In genomic region chr2:19657158-19657874, GRCm38 (mm10) we compare ENCODE assay signal across 8 mouse cellular contexts. TPM values are rescaled to one million over a fixed set of nuclear protein-coding genes. Genes with fewer than 3 reads are reported as not detected.
DNase-seq lines count a peak whose midpoint lies in the region; ATAC-seq lines count a peak whose summit lies in the region.

Gene Otud1 (plus strand): TSS chr2:19657752.

- ATAC-seq in intestine, embryonic 15.5 days = peak; percentile 98
- peak; percentile 89 for ATAC-seq in megakaryocyte-erythroid progenitor cell, adult 5-6 weeks (replicated peaks; ENCODE audit: low FRiP score, low TSS enrichment, poor library complexity, severe bottlenecking)

- intact Hi-C loops in left cerebral cortex, postnatal 14 days (cut with DNase I) = loop anchor here (5.0 to 10.0 kb wide), 3 partner anchors 105 to 243 kb away; partner anchors contain the start of genes 4921504E06Rik and Ptf1a

- WGBS in embryonic facial prominence, embryonic 10.5 days = under 1% methylated on average over 62 of the region's 62 CpGs
- 1% methylated on average over 59 of the region's 62 CpGs for WGBS in intestine, embryonic 15.5 days

- no peaks in the 10 kb centered on the region for H3K36me3 ChIP-seq in embryonic facial prominence, embryonic 10.5 days (replicated peaks)
- H3K36me3 ChIP-seq in intestine, embryonic 15.5 days = no peaks in the 10 kb centered on the region

- H3K27ac ChIP-seq in embryonic facial prominence, embryonic 10.5 days (replicated peaks) = peak within 1 kb of the TSS; percentile 87
- peak within 1 kb of the TSS; percentile 91 for H3K27ac ChIP-seq in intestine, embryonic 15.5 days

- H3K4me2 ChIP-seq in intestine, embryonic 15.5 days (replicated peaks) = peak within 1 kb of the TSS; percentile 88

- H3K9me3 ChIP-seq in embryonic facial prominence, embryonic 10.5 days = no peaks in the 10 kb centered on the region
- H3K9me3 ChIP-seq in intestine, embryonic 15.5 days = no peaks in the 10 kb centered on the region

- DNase-seq in adrenal gland, postnatal 14 days = peak; percentile 98
- peak; percentile 98 for DNase-seq in embryonic facial prominence, embryonic 10.5 days (ENCODE audit: low spot score)
- peak; percentile 91 to 95 for DNase-seq in gastrocnemius, postnatal 4 days (ENCODE audit: low spot score in 2 of 2)
- DNase-seq in left cerebral cortex, postnatal 14 days (ENCODE audit: low spot score in 2 of 2) = peak; percentile 97
- peak; percentile 97 for DNase-seq in right cerebral cortex, postnatal 14 days
- peak; percentile 95 for DNase-seq in urinary bladder, postnatal 25 days (ENCODE audit: low spot score)

- peaks cover 54% of the 10 kb centered on the region for H3K27me3 ChIP-seq in embryonic facial prominence, embryonic 10.5 days (replicated peaks; ENCODE audit: low read depth, poor library complexity, severe bottlenecking)
- H3K27me3 ChIP-seq in intestine, embryonic 15.5 days (replicated peaks) = no peaks in the 10 kb centered on the region

- peak within 1 kb of the TSS; percentile 69 for H3K9ac ChIP-seq in intestine, embryonic 15.5 days

- H3K4me3 ChIP-seq in embryonic facial prominence, embryonic 10.5 days = peak within 1 kb of the TSS; percentile 78
- peak within 1 kb of the TSS; percentile 77 for H3K4me3 ChIP-seq in intestine, embryonic 15.5 days (replicated peaks)

- H3K4me1 ChIP-seq in embryonic facial prominence, embryonic 10.5 days = peaks cover 11% of the 10 kb centered on the region; the same call in 1 of the 2 replicates
- peaks cover 9% of the 10 kb centered on the region; the same call in 1 of the 2 replicates for H3K4me1 ChIP-seq in intestine, embryonic 15.5 days (replicated peaks)

RNA-seq across cellular contexts. Expression of gene Otud1, which starts in this region (rescaled TPM):
- 7.8 and 10.7 TPM in 2 replicates for total RNA-seq in adrenal gland, postnatal 14 days (2021)
- polyA plus RNA-seq in embryonic facial prominence, embryonic 10.5 days (2016; fragmentation: Nextera tagmentation; extraction: Ambion mirVana) = 0.26 and 0.61 TPM in 2 replicates
- 10 to 100 TPM; 22.1 to 34.4 TPM for total RNA-seq in gastrocnemius, postnatal 4 days (2021)
- 1.1 and 1.3 TPM in 2 replicates for polyA plus RNA-seq in intestine, embryonic 15.5 days (2015; fragmentation: Nextera tagmentation; extraction: Ambion mirVana)
- total RNA-seq in left cerebral cortex, postnatal 14 days (2021) = 10 to 100 TPM; 19.5 to 21.9 TPM
- 2.5 and 2.7 TPM in 2 replicates for total RNA-seq in megakaryocyte-erythroid progenitor cell, adult 5-6 weeks (2014; fragmentation: Nextera tagmentation)
- total RNA-seq in megakaryocyte-erythroid progenitor cell, adult 5-6 weeks (2017) = 5.9 and 6.1 TPM in 2 replicates

Comparison
In these comparisons a context has a peak if more than half of its experiments do, and no peak if none do; other contexts are left out.
1. Peak in every context shown above with its lines: DNase-seq, ATAC-seq, H3K4me3 ChIP-seq and H3K27ac ChIP-seq.
2. Peak in DNase-seq, H3K4me3 ChIP-seq and H3K27ac ChIP-seq in embryonic facial prominence, embryonic 10.5 days; RNA of the gene not detected or under 1 TPM.